Mouse (Mus musculus) hindbrain, embryonic 15.5 days (tissue): ENCODE measurements at regions not wholly inside any gene's neighbourhood (a gene's known extent, or its start where the extent isn't known, plus 50 kb on each side); places are given as distances from the start of the nearest gene placed in this dataset. TPM values are rescaled to one million over a fixed set of nuclear protein-coding genes. Genes with fewer than 3 reads are reported as not detected.

Source experiments
- ATAC-seq: fragments of 200-750 bp; cut with Nextera tagmentation; 2 replicates; pipeline ENCODE4 v1.8.0; 2017; ENCODE audit warnings: low read depth, moderate number of reproducible peaks, moderate TSS enrichment; ENCODE audit not compliant: low FRiP score
- H3K27ac ChIP-seq: fragments of 300-500 bp; sonication (generic); replicated peaks from 2 replicates; pipeline ENCODE4 v1.5.1; 2015; ENCODE audit warnings: mild to moderate bottlenecking, inconsistent platforms
- H3K27me3 ChIP-seq: fragments of 300-500 bp; sonication (generic); 2 replicates; pipeline ENCODE4 v1.6.1; 2015; ENCODE audit warnings: control low read depth, inconsistent platforms
- H3K36me3 ChIP-seq: fragments of 300-500 bp; sonication (generic); 2 replicates; pipeline ENCODE4 v1.6.1; 2015; ENCODE audit warnings: control low read depth, inconsistent platforms
- H3K4me1 ChIP-seq: fragments of 300-500 bp; sonication (generic); replicated peaks from 2 replicates; pipeline ENCODE4 v1.6.1; 2015; ENCODE audit warnings: control low read depth, inconsistent platforms
- H3K4me2 ChIP-seq: fragments of 300-500 bp; sonication (generic); 2 replicates; pipeline ENCODE4 v1.6.1; 2015; ENCODE audit warnings: moderate library complexity, mild to moderate bottlenecking, inconsistent platforms
- H3K4me3 ChIP-seq: fragments of 300-500 bp; sonication (generic); 2 replicates; pipeline ENCODE4 v1.5.1; 2015; ENCODE audit warnings: mild to moderate bottlenecking, inconsistent platforms
- H3K9ac ChIP-seq: fragments of 300-500 bp; sonication (generic); 2 replicates; pipeline ENCODE4 v1.6.1; 2015; ENCODE audit warnings: inconsistent platforms
- H3K9me3 ChIP-seq: fragments of 300-500 bp; sonication (generic); 2 replicates; pipeline ENCODE4 v1.6.1; 2016; ENCODE audit warnings: control low read depth, inconsistent platforms
- WGBS: fragments of 180-500 bp; shearing (Covaris S2); methylation state at CpG from one replicate; pipeline ENCODE4 v1.1.7; 2015; 5-methylcytosine and 5-hydroxymethylcytosine counted together
- microRNA-seq: library from miRNA; unstranded; fragments of <30 nt; microRNA quantifications from one replicate; pipeline ENCODE4, GENCODE M21; 2016

GRCm38 (mm10) chr10:97397896-97398295 lies 81.5 kb upstream of the Dcn start:
- no peaks in the 10 kb centered on the region for H3K36me3 ChIP-seq
- no peak overlapping the region for H3K27ac ChIP-seq
- H3K4me1 ChIP-seq, result no peaks in the 10 kb centered on the region
- no peak for ATAC-seq
- 93% methylated on average over 2 of the region's 2 CpGs for WGBS
- H3K4me3 ChIP-seq, result no peak overlapping the region
- no peaks in the 10 kb centered on the region for H3K27me3 ChIP-seq
- no peak overlapping the region for H3K9ac ChIP-seq
- no peak overlapping the region for H3K4me2 ChIP-seq
- H3K9me3 ChIP-seq, result no peaks in the 10 kb centered on the region

DNA sequence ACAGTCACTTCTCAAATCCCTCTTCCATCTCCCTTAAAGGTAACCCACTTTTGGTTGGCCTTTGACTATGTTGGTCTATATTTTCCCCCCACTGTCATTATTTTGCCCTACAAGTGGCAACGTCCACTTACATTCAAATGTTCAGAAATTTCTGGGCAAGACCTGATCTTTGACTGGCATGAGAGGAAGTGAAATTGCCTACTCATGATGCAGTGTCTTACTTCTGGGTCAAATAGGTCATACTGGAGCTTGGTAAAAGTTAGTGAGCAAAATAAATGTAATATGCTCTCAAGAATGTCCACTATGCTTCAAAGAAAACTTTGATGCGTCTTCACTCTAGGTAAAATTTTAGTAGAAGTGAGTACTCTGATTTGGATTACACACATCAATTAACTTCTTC lies 76.9 kb upstream of the Dcn start:
- Histone ChIP-seq H3K4me1 (no peaks in the 10 kb centered on the region), H3K9me3 (no peaks in the 10 kb centered on the region), H3K4me2 (no peak overlapping the region), H3K36me3 (no peaks in the 10 kb centered on the region), H3K4me3 (no peak overlapping the region), H3K27ac (no peak overlapping the region), H3K27me3 (no peaks in the 10 kb centered on the region), H3K9ac (no peak overlapping the region)
- WGBS, result 90% methylated on average over 2 of the region's 2 CpGs
- no peak for ATAC-seq

GRCm38 (mm10) chr10:97404076-97404787 lies 75.2 kb upstream of the Dcn start:
- no peak for ATAC-seq
- H3K4me3 ChIP-seq, result no peak overlapping the region
- no peak overlapping the region for H3K9ac ChIP-seq
- no peaks in the 10 kb centered on the region for H3K4me1 ChIP-seq
- H3K36me3 ChIP-seq, result no peaks in the 10 kb centered on the region
- no peaks in the 10 kb centered on the region for H3K9me3 ChIP-seq
- H3K27ac ChIP-seq, result no peak overlapping the region
- H3K4me2 ChIP-seq, result no peak overlapping the region
- 64% methylated on average over 2 of the region's 2 CpGs for WGBS
- H3K27me3 ChIP-seq, result no peaks in the 10 kb centered on the region

DNA sequence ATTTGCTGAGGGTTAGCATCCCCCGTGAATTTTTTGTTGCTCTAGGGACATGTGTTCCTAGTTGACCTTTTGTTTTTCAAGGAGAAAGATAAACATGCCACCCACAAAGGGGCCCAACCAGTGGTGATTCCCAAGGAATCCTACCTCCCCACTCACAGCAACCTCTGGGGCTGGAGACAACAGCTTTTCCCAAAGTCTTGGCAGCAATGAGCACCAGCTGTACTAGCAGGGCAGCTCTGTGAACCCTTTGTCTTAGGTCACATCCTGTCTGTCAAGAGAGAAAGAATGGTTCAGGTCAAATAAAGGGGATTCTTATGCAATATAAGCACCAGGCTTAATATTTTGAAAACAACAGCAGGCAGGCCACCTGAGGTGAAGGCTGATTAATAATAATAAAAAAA lies 70.2 kb upstream of the Dcn start:
- H3K4me2 ChIP-seq, result no peak overlapping the region
- H3K27me3 ChIP-seq, result no peaks in the 10 kb centered on the region
- no peaks in the 10 kb centered on the region for H3K9me3 ChIP-seq
- H3K27ac ChIP-seq, result no peak overlapping the region
- 28% methylated on average over 1 of the region's 1 CpGs for WGBS
- H3K4me1 ChIP-seq, result no peaks in the 10 kb centered on the region
- ATAC-seq, result no peak
- H3K36me3 ChIP-seq, result no peaks in the 10 kb centered on the region
- H3K4me3 ChIP-seq, result no peak overlapping the region
- H3K9ac ChIP-seq, result no peak overlapping the region

DNA sequence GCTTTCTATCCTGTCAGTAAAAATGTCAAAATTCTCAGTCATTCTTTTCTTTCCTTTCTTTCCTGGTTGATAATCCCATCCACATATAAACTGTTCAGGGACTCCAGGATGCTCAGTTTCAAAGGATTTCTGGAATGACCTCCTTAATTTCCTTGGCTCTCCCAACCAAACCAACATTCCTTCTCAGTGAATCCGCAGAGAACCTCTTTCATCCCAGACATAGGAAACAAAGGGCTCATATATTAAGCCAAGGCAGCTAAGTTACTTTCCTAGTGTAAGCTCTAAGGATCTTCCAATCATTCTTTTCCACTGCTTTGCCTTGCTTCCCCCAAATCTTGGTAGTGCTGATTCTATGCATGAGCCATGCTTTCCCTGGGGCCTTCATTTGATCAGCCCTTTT lies 69.5 kb upstream of the Dcn start:
- 79% methylated on average over 1 of the region's 1 CpGs for WGBS

GRCm38 (mm10) chr10:97422579-97422978 lies 56.8 kb upstream of the Dcn start:
- no peak for ATAC-seq
- Histone ChIP-seq H3K9ac (no peak overlapping the region), H3K36me3 (no peaks in the 10 kb centered on the region), H3K4me2 (no peak overlapping the region), H3K4me3 (no peak overlapping the region), H3K4me1 (no peaks in the 10 kb centered on the region), H3K9me3 (no peaks in the 10 kb centered on the region), H3K27ac (no peak overlapping the region), H3K27me3 (no peaks in the 10 kb centered on the region)
- 69% methylated on average over 1 of the region's 1 CpGs for WGBS

More for the DNA sequence above, 69.5 kb upstream of the Dcn start:
- no peak for ATAC-seq
- Histone ChIP-seq H3K9me3 (no peaks in the 10 kb centered on the region), H3K4me2 (no peak overlapping the region), H3K4me3 (no peak overlapping the region), H3K4me1 (no peaks in the 10 kb centered on the region), H3K27ac (no peak overlapping the region), H3K36me3 (no peaks in the 10 kb centered on the region), H3K9ac (no peak overlapping the region), H3K27me3 (no peaks in the 10 kb centered on the region)

DNA sequence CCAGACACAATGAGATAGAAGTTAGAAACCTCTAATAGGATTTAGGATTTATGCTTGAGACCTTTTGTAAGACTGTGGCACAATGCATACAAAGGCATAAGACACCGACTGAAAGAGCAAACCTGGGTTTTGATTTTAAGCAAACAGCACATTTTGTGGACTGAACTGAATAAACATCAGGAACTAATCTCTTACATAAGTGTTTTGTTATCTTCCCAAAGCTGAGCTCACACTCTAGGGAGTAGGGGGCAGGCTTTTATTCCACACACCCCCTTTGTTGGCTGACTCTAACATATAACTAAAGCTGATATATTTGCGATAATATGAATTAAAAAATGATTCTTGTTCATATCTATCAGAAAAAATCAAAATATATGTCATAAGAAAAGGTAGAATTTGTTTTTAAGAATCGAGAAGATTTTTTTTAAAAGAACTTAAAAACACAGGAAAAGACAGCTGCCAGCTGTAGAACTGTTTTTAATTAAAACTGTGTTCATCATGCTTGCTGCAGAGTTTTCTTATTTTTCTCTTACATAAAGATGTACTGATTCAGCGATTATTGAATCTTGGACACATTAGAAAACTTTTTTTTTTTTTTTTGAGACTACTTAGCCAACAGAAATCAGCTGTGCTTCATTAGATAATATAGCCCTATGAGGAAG lies 56.2 kb upstream of the Dcn start:
- H3K36me3 ChIP-seq, result no peaks in the 10 kb centered on the region
- no peak overlapping the region for H3K27ac ChIP-seq
- H3K9me3 ChIP-seq, result no peaks in the 10 kb centered on the region
- ATAC-seq, result no peak
- no peaks in the 10 kb centered on the region for H3K27me3 ChIP-seq
- H3K4me2 ChIP-seq, result no peak overlapping the region
- no peaks in the 10 kb centered on the region for H3K4me1 ChIP-seq
- 75% methylated on average over 4 of the region's 4 CpGs for WGBS
- H3K9ac ChIP-seq, result no peak overlapping the region
- no peak overlapping the region for H3K4me3 ChIP-seq

Small RNA genes lying in the stretch of these regions (microRNA-seq; reads per million reads assigned to microRNA genes)
- gene Gm24587 (not detected), gene Mir3966 (not detected)
